Mouse (Mus musculus): ENCODE results near the gene AC134908.4. TPM values are rescaled to one million over a fixed set of nuclear protein-coding genes. Genes with fewer than 3 reads are reported as not detected.

AC134908.4 gene
- total RNA-seq, 2 experiments from 2014 or later: 1.7 to 2.3 TPM

GRCm38 (mm10) chr17:25832436-25833290 is 37.2 kb upstream of the AC134908.4 start:
- intact Hi-C loops (cut with DNase I): no loop called here
- peak; percentile 98 to 100 for DNase-seq (ENCODE audit: extremely low spot score in 1 of 2, low spot score in 2 of 2)

- intact Hi-C loops (cut with DNase I): no loop called here
- peak in 1 of 2 experiments; percentile 70 for DNase-seq (ENCODE audit: extremely low spot score in 1 of 2, low spot score in 2 of 2)
These were observed 36.2 kb upstream of the AC134908.4 start for GRCm38 (mm10) chr17:25831451-25832281.

- DNase-seq (ENCODE audit: extremely low spot score in 1 of 2, low spot score in 2 of 2): no peak
- intact Hi-C loops (cut with DNase I): no loop called here
These were observed 35.5 kb upstream of the AC134908.4 start for GRCm38 (mm10) chr17:25830806-25831431.

- intact Hi-C loops (cut with DNase I): no loop called here
- no peak for DNase-seq (ENCODE audit: extremely low spot score in 1 of 2, low spot score in 2 of 2)
These were observed 34.8 kb upstream of the AC134908.4 start for GRCm38 (mm10) chr17:25830200-25830753.

DNA sequence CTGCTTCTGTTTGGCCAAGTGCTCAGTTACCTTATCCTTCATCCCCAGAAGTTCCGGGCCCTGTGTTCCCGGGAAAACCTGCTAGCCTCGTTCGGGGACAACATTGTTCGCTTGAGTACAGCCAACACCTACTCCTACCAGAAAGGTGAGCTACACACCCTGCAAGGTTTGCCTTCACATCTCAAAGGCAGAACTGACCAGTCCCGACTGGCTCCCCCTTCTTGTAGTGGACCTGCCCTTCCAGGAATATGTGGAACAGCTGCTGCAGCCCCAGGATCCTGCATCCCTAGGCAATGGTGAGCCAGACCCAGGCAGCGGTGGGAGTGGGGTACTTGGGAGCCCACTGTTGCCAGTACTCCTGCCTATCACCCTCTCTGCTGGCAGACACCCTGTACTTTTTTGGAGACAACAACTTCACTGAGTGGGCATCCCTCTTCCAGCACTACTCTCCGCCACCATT is 34.1 kb upstream of the AC134908.4 start:
- DNase-seq (ENCODE audit: extremely low spot score in 1 of 2, low spot score in 2 of 2): peak in 1 of 2 experiments; percentile 26
- intact Hi-C loops (cut with DNase I): no loop called here

- intact Hi-C loops (cut with DNase I): no loop called here
- peak; percentile 78 to 87 for DNase-seq (ENCODE audit: extremely low spot score in 1 of 2, low spot score in 2 of 2)
These were observed 33.5 kb upstream of the AC134908.4 start, which contains the start of gene Jmjd8 for GRCm38 (mm10) chr17:25828712-25829557. TSS of gene Jmjd8 (plus strand) at chr17:25828867.

- intact Hi-C loops (cut with DNase I): no loop called here
These were observed 32.8 kb upstream of the AC134908.4 start for GRCm38 (mm10) chr17:25828223-25828594.

DNA sequence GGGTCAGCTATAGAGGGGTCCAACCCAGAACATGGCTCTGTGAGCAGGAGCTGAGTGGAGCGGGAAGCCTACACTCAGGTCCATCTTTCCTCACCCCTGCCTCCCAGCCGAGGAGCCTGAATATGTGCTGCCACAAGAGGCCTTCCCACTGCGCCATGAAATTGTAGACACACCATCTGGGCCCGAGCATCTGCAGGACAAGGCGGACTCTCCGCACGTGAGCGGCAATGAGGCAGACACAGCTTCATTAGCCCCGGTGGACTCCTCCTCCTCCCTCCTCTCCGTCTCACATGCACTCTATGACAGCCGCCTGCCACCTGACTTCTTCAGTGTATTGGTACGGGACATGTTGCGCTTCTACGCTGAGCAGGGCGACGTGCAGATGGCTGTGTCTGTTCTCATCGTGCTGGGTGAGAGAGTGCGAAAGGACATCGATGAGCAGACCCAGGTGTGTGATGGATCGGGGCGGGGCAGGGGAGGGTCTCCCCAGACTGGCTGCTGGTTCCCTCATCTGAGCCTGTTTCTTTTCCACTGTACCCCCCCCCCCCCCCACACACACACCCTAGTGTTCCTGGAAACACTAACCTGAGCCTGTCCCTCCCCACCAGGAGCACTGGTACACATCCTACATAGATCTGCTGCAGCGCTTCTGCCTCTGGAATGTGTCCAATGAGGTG is 32.2 kb upstream of the AC134908.4 start:
- peak in 1 of 2 experiments; percentile 30 for DNase-seq (ENCODE audit: extremely low spot score in 1 of 2, low spot score in 2 of 2)
- intact Hi-C loops (cut with DNase I): no loop called here

More at GRCm38 (mm10) chr17:25828223-25828594, 32.8 kb upstream of the AC134908.4 start:
- peak in 1 of 2 experiments; percentile 45 for DNase-seq (ENCODE audit: extremely low spot score in 1 of 2, low spot score in 2 of 2)

DNA sequence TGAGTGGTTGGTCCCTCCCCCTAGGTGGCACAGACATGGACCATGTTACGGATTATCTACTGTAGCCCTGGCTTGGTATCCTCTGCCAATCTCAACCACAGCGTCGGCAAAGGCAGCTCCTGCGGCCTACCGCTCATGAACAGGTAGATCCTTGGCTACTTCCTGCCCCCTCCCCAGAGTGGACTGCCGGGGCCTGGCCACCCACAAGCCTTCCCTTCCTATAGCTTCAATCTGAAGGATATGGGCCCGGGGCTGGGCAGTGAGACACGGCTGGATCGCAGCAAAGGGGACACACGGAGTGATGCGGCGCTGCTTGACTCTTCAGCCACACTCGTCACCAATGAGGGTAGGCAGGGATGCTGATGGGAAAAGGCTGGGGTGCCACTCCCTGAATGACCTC is 31.6 kb upstream of the AC134908.4 start:
- intact Hi-C loops (cut with DNase I): no loop called here
- peak in 1 of 2 experiments; percentile 23 for DNase-seq (ENCODE audit: extremely low spot score in 1 of 2, low spot score in 2 of 2)

- DNase-seq (ENCODE audit: extremely low spot score in 1 of 2, low spot score in 2 of 2): no peak
- intact Hi-C loops (cut with DNase I): no loop called here
These were observed 30.6 kb upstream of the AC134908.4 start for GRCm38 (mm10) chr17:25825984-25826570.

- DNase-seq (ENCODE audit: extremely low spot score in 1 of 2, low spot score in 2 of 2): peak in 1 of 2 experiments; percentile 22
- intact Hi-C loops (cut with DNase I): no loop called here
These were observed 29.9 kb upstream of the AC134908.4 start for GRCm38 (mm10) chr17:25825311-25825710.

- intact Hi-C loops (cut with DNase I): no loop called here
These were observed 29.1 kb upstream of the AC134908.4 start for GRCm38 (mm10) chr17:25824362-25825142.

GRCm38 (mm10) chr17:25823452-25823851 is 28.0 kb upstream of the AC134908.4 start, which contains the start of gene Wdr24:
TSS of gene Wdr24 (plus strand) at chr17:25823627.
- DNase-seq (ENCODE audit: extremely low spot score in 1 of 2, low spot score in 2 of 2): peak; percentile 80 to 86
- intact Hi-C loops (cut with DNase I): no loop called here

More at GRCm38 (mm10) chr17:25824362-25825142, 29.1 kb upstream of the AC134908.4 start:
- DNase-seq (ENCODE audit: extremely low spot score in 1 of 2, low spot score in 2 of 2): peak in 1 of 2 experiments; percentile 29

- peak in 1 of 2 experiments; percentile 41 for DNase-seq (ENCODE audit: extremely low spot score in 1 of 2, low spot score in 2 of 2)
- intact Hi-C loops (cut with DNase I): no loop called here
These were observed 23.7 kb upstream of the AC134908.4 start for GRCm38 (mm10) chr17:25818851-25819780.

DNA sequence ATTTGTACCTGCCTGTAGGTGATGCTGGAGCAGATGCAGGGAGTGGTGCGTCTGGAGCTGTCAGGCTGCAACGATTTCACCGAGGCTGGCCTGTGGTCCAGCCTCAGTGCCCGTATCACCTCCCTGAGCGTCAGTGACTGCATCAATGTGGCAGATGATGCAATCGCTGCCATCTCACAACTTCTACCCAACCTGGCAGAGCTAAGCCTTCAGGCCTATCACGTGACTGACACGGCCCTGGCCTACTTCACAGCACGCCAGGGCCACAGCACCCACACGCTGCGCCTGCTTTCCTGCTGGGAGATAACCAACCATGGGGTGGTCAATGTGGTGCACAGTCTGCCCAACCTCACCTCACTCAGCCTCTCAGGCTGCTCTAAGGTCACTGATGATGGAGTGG is 22.2 kb upstream of the AC134908.4 start:
- DNase-seq (ENCODE audit: extremely low spot score in 1 of 2, low spot score in 2 of 2): no peak
- intact Hi-C loops (cut with DNase I): no loop called here
